Mouse (Mus musculus) erythroid progenitor cell, adult 5-6 weeks (primary cell): ENCODE data around the gene Nuak2. TPM values are rescaled to one million over a fixed set of nuclear protein-coding genes. Genes with fewer than 3 reads are reported as not detected.

Experiments used
- ATAC-seq: replicated peaks from 2 replicates; pipeline ENCODE4 v1.8.0; 2016; ENCODE audit warnings: moderate number of reproducible peaks, mild to moderate bottlenecking, moderate TSS enrichment, inconsistent platforms; ENCODE audit not compliant: poor library complexity, low FRiP score, severe bottlenecking
- total RNA-seq, 2 experiments: library from RNA; stranded (forward) in 1 of 2; stranded (reverse) in 1 of 2; fragments of 150-400 nt in 1 of 2; fragments of 186-747, 209-891 nt in 1 of 2; gene quantifications; 2 replicates each; pipeline versions ENCODE4 v1.2.3 to v1.2.4; 2015 to 2017; ENCODE audit warnings: low replicate concordance in 2 of 2

Gene Nuak2
- total RNA-seq, 2 experiments from 2014 or later, result 6.3 TPM; not detected in 1

- ATAC-seq, result no peak
These were observed 6.1 kb downstream of the Nuak2 start for GRCm38 (mm10) chr1:132321821-132322580.

- ATAC-seq, result no peak
These were observed 7.0 kb downstream of the Nuak2 start for GRCm38 (mm10) chr1:132322711-132323542.

- no peak for ATAC-seq
These were observed 10.9 kb downstream of the Nuak2 start for GRCm38 (mm10) chr1:132326777-132327176.

GRCm38 (mm10) chr1:132327477-132327876 lies 11.6 kb downstream of the Nuak2 start:
- no peak for ATAC-seq

- ATAC-seq, result no peak
These were observed 12.6 kb downstream of the Nuak2 start for GRCm38 (mm10) chr1:132328565-132328964.

- ATAC-seq, result no peak
These were observed 13.7 kb downstream of the Nuak2 start for GRCm38 (mm10) chr1:132329656-132330055.

- no peak for ATAC-seq
These were observed 14.5 kb downstream of the Nuak2 start for GRCm38 (mm10) chr1:132330397-132330796.

- ATAC-seq, result no peak
These were observed 15.4 kb downstream of the Nuak2 start for GRCm38 (mm10) chr1:132331283-132331682.

GRCm38 (mm10) chr1:132333201-132333600 lies 17.3 kb downstream of the Nuak2 start:
- ATAC-seq, result no peak

GRCm38 (mm10) chr1:132333675-132334141 lies 17.8 kb downstream of the Nuak2 start:
- ATAC-seq, result no peak

GRCm38 (mm10) chr1:132334178-132334801 lies 18.4 kb downstream of the Nuak2 start:
- peak; percentile 93 for ATAC-seq

GRCm38 (mm10) chr1:132335378-132335965 lies 19.5 kb downstream of the Nuak2 start:
- ATAC-seq, result no peak

GRCm38 (mm10) chr1:132336921-132337320 lies 21.0 kb downstream of the Nuak2 start:
- no peak for ATAC-seq

- ATAC-seq, result no peak
These were observed 22.2 kb downstream of the Nuak2 start for GRCm38 (mm10) chr1:132338027-132338660.

- no peak for ATAC-seq
These were observed 26.0 kb downstream of the Nuak2 start for GRCm38 (mm10) chr1:132341731-132342501.

GRCm38 (mm10) chr1:132342518-132342917 lies 26.6 kb downstream of the Nuak2 start:
- no peak for ATAC-seq

- ATAC-seq, result no peak
These were observed 27.3 kb downstream of the Nuak2 start for GRCm38 (mm10) chr1:132343191-132343590.

GRCm38 (mm10) chr1:132343656-132344055 lies 27.7 kb downstream of the Nuak2 start:
- no peak for ATAC-seq

GRCm38 (mm10) chr1:132345514-132345913 lies 29.6 kb downstream of the Nuak2 start:
- no peak for ATAC-seq
